Mouse (Mus musculus): ENCODE results near the gene Ywhab. TPM values are rescaled to one million over a fixed set of nuclear protein-coding genes. Genes with fewer than 3 reads are reported as not detected.

Gene Ywhab
- polyA plus RNA-seq, 1 experiment: 208 TPM

DNA sequence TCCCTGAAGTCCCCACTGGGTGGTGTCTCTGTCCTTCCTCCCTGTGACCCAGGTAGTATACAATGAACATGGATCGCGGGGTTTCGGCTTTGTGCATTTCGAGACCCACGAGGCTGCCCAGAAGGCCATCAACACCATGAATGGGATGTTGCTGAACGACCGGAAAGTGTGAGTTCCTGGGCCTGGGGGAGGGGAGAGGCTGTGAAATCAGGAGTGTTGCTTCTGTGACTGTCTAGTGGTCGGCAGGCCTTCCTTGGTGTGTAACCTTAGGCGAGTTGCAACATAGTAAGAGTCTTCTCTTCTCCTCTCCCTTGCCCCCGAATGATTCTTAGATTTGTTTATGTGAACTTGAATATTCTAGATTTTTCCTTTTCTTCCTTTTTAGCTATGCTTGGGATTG, 36.4 kb downstream of the Ywhab start:
- no peaks in the 10 kb centered on the region for H3K4me1 ChIP-seq (ENCODE audit: control insufficient read depth, insufficient read depth, low read length)
- TF ChIP-seq POLR2A (IDR thresholded peaks at IDR 0.05; ENCODE audit: low read depth, low read length) (no peak), CTCF (IDR thresholded peaks at IDR 0.05; ENCODE audit: borderline replicate concordance, insufficient read depth, low read length) (no peak)
- H3K27ac ChIP-seq (ENCODE audit: insufficient read depth, low read length): no peak overlapping the region
- H3K4me3 ChIP-seq (ENCODE audit: insufficient read depth, low read length): no peak overlapping the region

GRCm38 (mm10) chr2:164032973-164033372, 38.2 kb downstream of the Ywhab start:
- 0 out of 2 replicates have a peak, but pooled peaks have one; percentile 6 for TF ChIP-seq CTCF (IDR thresholded peaks at IDR 0.05; ENCODE audit: borderline replicate concordance, insufficient read depth, low read length)
- no peak for TF ChIP-seq POLR2A (IDR thresholded peaks at IDR 0.05; ENCODE audit: low read depth, low read length)
- Histone ChIP-seq H3K4me1 (ENCODE audit: control insufficient read depth, insufficient read depth, low read length) (no peaks in the 10 kb centered on the region), H3K4me3 (ENCODE audit: insufficient read depth, low read length) (no peak overlapping the region), H3K27ac (ENCODE audit: insufficient read depth, low read length) (no peak overlapping the region)

DNA sequence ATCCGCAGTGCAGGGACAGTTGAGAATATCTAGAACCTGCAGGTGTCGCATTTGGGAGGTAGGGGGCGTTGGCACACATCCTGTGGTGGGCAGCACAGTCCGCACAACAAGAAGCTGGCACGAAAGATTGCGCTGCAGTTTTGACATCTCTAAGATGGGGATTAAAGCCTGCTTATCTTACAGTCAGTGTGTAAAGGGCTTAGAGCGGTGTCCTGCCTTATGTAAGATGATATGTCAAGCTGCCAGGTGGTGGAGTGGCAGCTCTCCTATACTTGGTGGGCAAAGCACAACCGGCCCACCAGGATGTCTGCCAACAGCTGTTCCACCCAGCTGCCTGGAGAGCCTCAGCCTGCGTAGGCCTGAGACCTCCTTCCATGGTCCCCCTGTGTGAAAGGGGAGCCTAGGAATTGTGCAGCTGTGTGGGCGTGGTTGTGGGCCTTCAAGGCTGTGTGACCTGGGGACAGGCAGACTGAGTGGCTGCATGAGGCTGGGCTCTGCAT, 41.8 kb downstream of the Ywhab start:
- TF ChIP-seq CTCF (IDR thresholded peaks at IDR 0.05; ENCODE audit: borderline replicate concordance, insufficient read depth, low read length) (no peak), POLR2A (IDR thresholded peaks at IDR 0.05; ENCODE audit: low read depth, low read length) (no peak)
- H3K4me3 ChIP-seq (ENCODE audit: insufficient read depth, low read length): no peak overlapping the region
- no peak overlapping the region for H3K27ac ChIP-seq (ENCODE audit: insufficient read depth, low read length)
- no peaks in the 10 kb centered on the region for H3K4me1 ChIP-seq (ENCODE audit: control insufficient read depth, insufficient read depth, low read length)

- H3K4me1 ChIP-seq (ENCODE audit: control insufficient read depth, insufficient read depth, low read length): no peaks in the 10 kb centered on the region
- no peak overlapping the region for H3K27ac ChIP-seq (ENCODE audit: insufficient read depth, low read length)
- TF ChIP-seq CTCF (IDR thresholded peaks at IDR 0.05; ENCODE audit: borderline replicate concordance, insufficient read depth, low read length) (no peak), POLR2A (IDR thresholded peaks at IDR 0.05; ENCODE audit: low read depth, low read length) (no peak)
- no peak overlapping the region for H3K4me3 ChIP-seq (ENCODE audit: insufficient read depth, low read length)
Measured at GRCm38 (mm10) chr2:164038407-164039028, 43.8 kb downstream of the Ywhab start.

DNA sequence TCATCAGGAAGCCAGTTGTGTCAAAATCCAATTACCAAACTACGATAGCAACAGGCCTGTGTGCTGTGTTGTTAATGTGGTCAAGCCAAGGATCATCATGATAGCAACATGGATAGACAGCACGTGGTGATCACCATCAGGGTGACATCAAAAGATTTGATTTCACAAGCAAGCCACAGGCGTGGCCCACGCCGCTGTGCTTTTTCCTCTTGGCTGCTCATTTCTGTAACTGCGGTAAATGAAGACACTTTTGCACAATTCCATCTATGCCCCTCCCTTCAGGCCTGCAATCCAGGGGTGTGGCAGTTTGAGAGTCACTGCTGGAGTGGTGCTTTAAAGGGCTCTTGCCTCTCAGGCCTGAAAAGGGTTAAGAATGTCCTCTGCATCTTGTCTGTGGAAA, 46.2 kb downstream of the Ywhab start:
- Histone ChIP-seq H3K27ac (ENCODE audit: insufficient read depth, low read length) (no peak overlapping the region), H3K4me1 (ENCODE audit: control insufficient read depth, insufficient read depth, low read length) (no peaks in the 10 kb centered on the region), H3K4me3 (ENCODE audit: insufficient read depth, low read length) (no peak overlapping the region)
- TF ChIP-seq CTCF (IDR thresholded peaks at IDR 0.05; ENCODE audit: borderline replicate concordance, insufficient read depth, low read length) (no peak), POLR2A (IDR thresholded peaks at IDR 0.05; ENCODE audit: low read depth, low read length) (no peak)

DNA sequence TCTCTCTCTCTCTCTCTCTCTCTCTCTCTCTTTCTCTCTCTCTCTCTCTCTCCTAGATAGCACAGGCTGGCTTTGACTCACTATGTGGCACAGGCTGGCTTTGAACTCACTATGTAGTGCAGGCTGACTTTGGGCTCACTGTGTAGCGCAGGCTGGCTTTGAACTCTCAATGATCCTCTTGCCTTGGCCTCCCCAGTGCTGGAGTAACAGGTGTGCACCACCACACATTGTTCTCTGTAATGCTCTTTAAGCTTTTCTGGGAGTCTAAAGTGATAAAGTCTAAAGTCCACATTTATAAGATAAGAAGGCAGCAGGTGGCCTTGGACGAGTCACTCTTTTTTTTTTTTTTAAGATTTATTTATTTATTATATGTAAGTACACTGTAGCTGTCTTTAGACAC, 46.8 kb downstream of the Ywhab start:
- no peak overlapping the region for H3K4me3 ChIP-seq (ENCODE audit: insufficient read depth, low read length)
- H3K27ac ChIP-seq (ENCODE audit: insufficient read depth, low read length): no peak overlapping the region
- no peaks in the 10 kb centered on the region for H3K4me1 ChIP-seq (ENCODE audit: control insufficient read depth, insufficient read depth, low read length)
- TF ChIP-seq POLR2A (IDR thresholded peaks at IDR 0.05; ENCODE audit: low read depth, low read length) (no peak), CTCF (IDR thresholded peaks at IDR 0.05; ENCODE audit: borderline replicate concordance, insufficient read depth, low read length) (no peak)

DNA sequence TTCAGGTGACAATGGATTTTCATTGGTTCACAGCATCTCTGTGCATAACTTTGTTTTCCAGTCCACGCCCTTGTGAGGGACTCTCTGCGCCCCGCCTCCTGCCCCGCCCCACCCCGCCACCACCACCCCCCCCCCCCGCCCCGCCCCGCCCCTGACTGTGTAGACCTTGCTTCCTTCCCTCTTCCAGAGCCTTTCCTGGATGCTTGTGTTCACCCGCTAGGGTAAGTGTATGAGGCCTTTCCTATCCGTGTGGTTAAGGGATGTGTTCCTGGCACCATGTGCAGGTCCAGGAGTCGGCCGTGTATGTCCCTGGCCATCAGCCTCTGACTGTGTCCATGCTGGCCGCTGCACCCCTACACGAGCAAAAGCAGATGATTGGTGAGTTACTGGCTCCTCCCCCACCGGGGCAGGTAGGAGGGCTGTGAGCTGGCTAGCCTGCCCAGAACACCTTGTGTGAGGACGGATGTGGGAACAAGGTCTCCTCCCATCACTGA, 52.5 kb downstream of the Ywhab start:
- TF ChIP-seq POLR2A (IDR thresholded peaks at IDR 0.05; ENCODE audit: low read depth, low read length) (no peak), CTCF (IDR thresholded peaks at IDR 0.05; ENCODE audit: borderline replicate concordance, insufficient read depth, low read length) (no peak)
- Histone ChIP-seq H3K4me1 (ENCODE audit: control insufficient read depth, insufficient read depth, low read length) (no peaks in the 10 kb centered on the region), H3K27ac (ENCODE audit: insufficient read depth, low read length) (no peak overlapping the region), H3K4me3 (ENCODE audit: insufficient read depth, low read length) (no peak overlapping the region)

DNA sequence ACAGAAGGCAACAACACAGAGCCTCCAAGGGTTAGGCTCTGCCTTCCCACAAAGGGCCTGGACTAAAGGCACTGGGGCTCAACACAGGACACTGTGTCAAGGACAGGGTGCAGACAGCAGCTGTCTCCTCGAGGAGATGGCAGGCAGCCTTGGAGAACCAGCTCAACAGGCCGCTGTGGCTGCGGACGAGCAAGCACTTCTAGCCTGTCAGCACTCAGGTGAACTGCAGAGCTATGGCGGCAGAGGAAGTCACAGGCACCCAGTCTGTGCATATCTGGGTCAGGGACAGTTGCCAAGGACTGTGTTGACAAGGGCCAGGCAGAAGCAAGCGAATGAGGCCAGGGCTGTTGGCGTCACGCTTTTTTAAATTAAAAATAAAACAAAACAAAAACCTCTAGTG, 59.0 kb downstream of the Ywhab start:
- no peak for TF ChIP-seq POLR2A (IDR thresholded peaks at IDR 0.05; ENCODE audit: low read depth, low read length)
- TF ChIP-seq CTCF (IDR thresholded peaks at IDR 0.05; ENCODE audit: borderline replicate concordance, insufficient read depth, low read length): no peak
- Histone ChIP-seq H3K27ac (ENCODE audit: insufficient read depth, low read length) (no peak overlapping the region), H3K4me3 (ENCODE audit: insufficient read depth, low read length) (no peak overlapping the region), H3K4me1 (ENCODE audit: control insufficient read depth, insufficient read depth, low read length) (no peaks in the 10 kb centered on the region)

DNA sequence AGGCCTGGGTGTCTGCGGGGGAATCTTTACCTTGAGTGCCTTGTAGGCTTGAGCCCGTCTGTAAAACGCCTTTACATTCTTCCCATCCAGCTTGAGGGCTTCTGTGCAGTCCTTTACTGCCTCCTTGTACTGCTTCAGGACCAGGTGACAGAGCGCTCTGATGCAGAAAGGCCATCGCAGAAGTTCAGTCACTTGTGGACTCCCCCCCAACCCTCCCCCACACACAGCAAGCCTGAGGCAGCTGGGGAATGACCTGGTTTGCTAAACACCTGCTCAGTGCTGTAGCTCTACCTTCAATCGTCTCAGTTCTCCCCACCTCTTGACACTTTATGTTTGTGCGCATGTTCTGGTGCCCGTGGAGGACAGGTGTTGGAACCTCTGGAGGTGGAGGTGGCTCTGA, 59.9 kb downstream of the Ywhab start:
- no peak overlapping the region for H3K27ac ChIP-seq (ENCODE audit: insufficient read depth, low read length)
- no peak for TF ChIP-seq CTCF (IDR thresholded peaks at IDR 0.05; ENCODE audit: borderline replicate concordance, insufficient read depth, low read length)
- TF ChIP-seq POLR2A (IDR thresholded peaks at IDR 0.05; ENCODE audit: low read depth, low read length): no peak
- no peaks in the 10 kb centered on the region for H3K4me1 ChIP-seq (ENCODE audit: control insufficient read depth, insufficient read depth, low read length)
- no peak overlapping the region for H3K4me3 ChIP-seq (ENCODE audit: insufficient read depth, low read length)

GRCm38 (mm10) chr2:164059634-164060235, 65.0 kb downstream of the Ywhab start:
- Histone ChIP-seq H3K4me3 (ENCODE audit: insufficient read depth, low read length) (no peak overlapping the region), H3K27ac (ENCODE audit: insufficient read depth, low read length) (no peak overlapping the region), H3K4me1 (ENCODE audit: control insufficient read depth, insufficient read depth, low read length) (no peaks in the 10 kb centered on the region)
- TF ChIP-seq POLR2A (IDR thresholded peaks at IDR 0.05; ENCODE audit: low read depth, low read length): no peak
- no peak for TF ChIP-seq CTCF (IDR thresholded peaks at IDR 0.05; ENCODE audit: borderline replicate concordance, insufficient read depth, low read length)

Other genes with a start within 250 kb of the Ywhab start
- 26.9 and 32.7 TPM in 2 replicates for gene Ada, start 244.7 kb upstream of the Ywhab start, polyA plus RNA-seq (2011; ENCODE audit: insufficient read length, low read depth, missing spikeins)
- gene Ccn5, start 174.1 kb upstream of the Ywhab start, polyA plus RNA-seq (2011; ENCODE audit: insufficient read length, low read depth, missing spikeins): 203 and 212 TPM in 2 replicates
- 0.26 TPM in 1 of 2 replicates, not detected in the other for gene Kcnk15, start 141.3 kb upstream of the Ywhab start, polyA plus RNA-seq (2011; ENCODE audit: insufficient read length, low read depth, missing spikeins)
- 0.14 TPM in 1 of 2 replicates, not detected in the other for gene Rims4, start 76.3 kb upstream of the Ywhab start, polyA plus RNA-seq (2011; ENCODE audit: insufficient read length, low read depth, missing spikeins)
- gene Pabpc1l, start 30.5 kb downstream of the Ywhab start, polyA plus RNA-seq (2011; ENCODE audit: insufficient read length, low read depth, missing spikeins): 1.4 and 1.5 TPM in 2 replicates
- 23.1 and 24.0 TPM in 2 replicates for gene Stk4, start 75.4 kb downstream of the Ywhab start, polyA plus RNA-seq (2011; ENCODE audit: insufficient read length, low read depth, missing spikeins)
- gene Tomm34, start 76.2 kb downstream of the Ywhab start, polyA plus RNA-seq (2011; ENCODE audit: insufficient read length, low read depth, missing spikeins): 37.2 and 38.8 TPM in 2 replicates
- 0.23 and 1.1 TPM in 2 replicates for gene Kcns1, start 176.2 kb downstream of the Ywhab start, polyA plus RNA-seq (2011; ENCODE audit: insufficient read length, low read depth, missing spikeins)
- gene Wfdc5, start 187.8 kb downstream of the Ywhab start, polyA plus RNA-seq (2011; ENCODE audit: insufficient read length, low read depth, missing spikeins): not detected in 2 replicates
- not detected in 2 replicates for gene Wfdc12, start 195.6 kb downstream of the Ywhab start, polyA plus RNA-seq (2011; ENCODE audit: insufficient read length, low read depth, missing spikeins)
- gene Wfdc15a, start 205.2 kb downstream of the Ywhab start, polyA plus RNA-seq (2011; ENCODE audit: insufficient read length, low read depth, missing spikeins): not detected in 2 replicates
- not detected in 2 replicates for gene Wfdc15b, start 226.7 kb downstream of the Ywhab start, polyA plus RNA-seq (2011; ENCODE audit: insufficient read length, low read depth, missing spikeins)
- not detected in 2 replicates for gene Svs2, start 243.5 kb downstream of the Ywhab start, polyA plus RNA-seq (2011; ENCODE audit: insufficient read length, low read depth, missing spikeins)